Mouse (Mus musculus) embryonic facial prominence, embryonic 13.5 days (tissue): ENCODE measurements around the gene Kdr. TPM values are rescaled to one million over a fixed set of nuclear protein-coding genes. Genes with fewer than 3 reads are reported as not detected.

Experiments used
- ATAC-seq: fragments of 200-750 bp; cut with Nextera tagmentation; 2 replicates; pipeline ENCODE4 v1.8.0; 2017; ENCODE audit warnings: low read depth; ENCODE audit not compliant: insufficient number of reproducible peaks, insufficient read depth, low FRiP score, low TSS enrichment
- H3K27ac ChIP-seq: fragments of 300-500 bp; sonication (generic); 2 replicates; pipeline ENCODE4 v1.5.1; 2015; ENCODE audit warnings: moderate library complexity, mild to moderate bottlenecking, inconsistent platforms
- H3K27me3 ChIP-seq: fragments of 300-500 bp; sonication (generic); 2 replicates; pipeline ENCODE4 v1.6.1; 2015; ENCODE audit warnings: mild to moderate bottlenecking, inconsistent platforms
- H3K36me3 ChIP-seq: fragments of 300-500 bp; sonication (generic); 2 replicates; pipeline ENCODE4 v1.6.1; 2015; ENCODE audit warnings: mild to moderate bottlenecking, inconsistent platforms
- H3K4me1 ChIP-seq: fragments of 300-500 bp; sonication (generic); 2 replicates; pipeline ENCODE4 v1.6.1; 2015; ENCODE audit warnings: inconsistent platforms
- H3K4me2 ChIP-seq: fragments of 300-500 bp; sonication (generic); 2 replicates; pipeline ENCODE4 v1.6.1; 2015; ENCODE audit warnings: moderate library complexity, mild to moderate bottlenecking, inconsistent platforms
- H3K4me3 ChIP-seq: fragments of 300-500 bp; sonication (generic); 2 replicates; pipeline ENCODE4 v1.5.1; 2015; ENCODE audit warnings: mild to moderate bottlenecking, inconsistent platforms
- H3K9ac ChIP-seq: fragments of 300-500 bp; sonication (generic); 2 replicates; pipeline ENCODE4 v1.6.1; 2015; ENCODE audit warnings: mild to moderate bottlenecking, inconsistent platforms
- H3K9me3 ChIP-seq: fragments of 300-500 bp; sonication (generic); 2 replicates; pipeline ENCODE4 v1.6.1; 2016; ENCODE audit warnings: inconsistent platforms
- WGBS: fragments of 180-500 bp; shearing (Covaris S2); methylation state at CpG from one replicate; pipeline ENCODE4 v1.1.7; 2015; ENCODE audit warnings: mixed read lengths; 5-methylcytosine and 5-hydroxymethylcytosine counted together
- polyA plus RNA-seq: library from polyadenylated mRNA; unstranded; fragments of >200 nt; fragmentation: Nextera tagmentation; extraction: Ambion mirVana; gene quantifications from 2 replicates; pipeline ENCODE4 v1.2.1, GENCODE M21; 2015

The Kdr gene
- polyA plus RNA-seq, 1 experiment from 2014 or later = 20.6 TPM

GRCm38 (mm10) chr5:75955876-75956275 is 22.4 kb downstream of the Kdr start:
- H3K9me3 ChIP-seq = no peaks in the 10 kb centered on the region
- no peaks in the 10 kb centered on the region for H3K36me3 ChIP-seq
- H3K4me2 ChIP-seq = no peak overlapping the region
- no peak for ATAC-seq
- H3K4me1 ChIP-seq = no peaks in the 10 kb centered on the region
- no peak overlapping the region for H3K27ac ChIP-seq
- 88% methylated on average over 9 of the region's 9 CpGs for WGBS
- H3K27me3 ChIP-seq = no peaks in the 10 kb centered on the region
- H3K4me3 ChIP-seq = no peak overlapping the region
- no peak overlapping the region for H3K9ac ChIP-seq

GRCm38 (mm10) chr5:75954778-75955330 is 23.4 kb downstream of the Kdr start:
- Histone ChIP-seq H3K4me2 (no peak overlapping the region), H3K4me3 (no peak overlapping the region), H3K9ac (no peak overlapping the region), H3K9me3 (no peaks in the 10 kb centered on the region), H3K27ac (no peak overlapping the region), H3K36me3 (no peaks in the 10 kb centered on the region), H3K27me3 (no peaks in the 10 kb centered on the region), H3K4me1 (no peaks in the 10 kb centered on the region)
- no peak for ATAC-seq
- WGBS = 83% methylated on average over 3 of the region's 3 CpGs

- H3K4me2 ChIP-seq = no peak overlapping the region
- H3K27ac ChIP-seq = no peak overlapping the region
- H3K4me1 ChIP-seq = no peaks in the 10 kb centered on the region
- ATAC-seq = no peak
- H3K9me3 ChIP-seq = no peaks in the 10 kb centered on the region
- H3K27me3 ChIP-seq = no peaks in the 10 kb centered on the region
- WGBS = 88% methylated on average over 3 of the region's 3 CpGs
- no peak overlapping the region for H3K4me3 ChIP-seq
- H3K9ac ChIP-seq = no peak overlapping the region
- no peaks in the 10 kb centered on the region for H3K36me3 ChIP-seq
Observed at GRCm38 (mm10) chr5:75954218-75954617, 24.0 kb downstream of the Kdr start.

GRCm38 (mm10) chr5:75952131-75952795 is 26.0 kb downstream of the Kdr start:
- no peaks in the 10 kb centered on the region for H3K9me3 ChIP-seq
- ATAC-seq = no peak
- no peak overlapping the region for H3K27ac ChIP-seq
- H3K4me2 ChIP-seq = no peak overlapping the region
- no peaks in the 10 kb centered on the region for H3K36me3 ChIP-seq
- no peak overlapping the region for H3K4me3 ChIP-seq
- no peak overlapping the region for H3K9ac ChIP-seq
- 85% methylated on average over 8 of the region's 8 CpGs for WGBS
- H3K27me3 ChIP-seq = no peaks in the 10 kb centered on the region
- H3K4me1 ChIP-seq = no peaks in the 10 kb centered on the region

- no peaks in the 10 kb centered on the region for H3K4me1 ChIP-seq
- no peaks in the 10 kb centered on the region for H3K36me3 ChIP-seq
- H3K27me3 ChIP-seq = no peaks in the 10 kb centered on the region
- H3K27ac ChIP-seq = no peak overlapping the region
- no peak overlapping the region for H3K9ac ChIP-seq
- ATAC-seq = no peak
- H3K9me3 ChIP-seq = no peaks in the 10 kb centered on the region
- 33% methylated on average over 2 of the region's 2 CpGs for WGBS
- H3K4me2 ChIP-seq = no peak overlapping the region
- no peak overlapping the region for H3K4me3 ChIP-seq
Observed at GRCm38 (mm10) chr5:75950866-75951265, 27.4 kb downstream of the Kdr start.

GRCm38 (mm10) chr5:75945394-75945793 is 32.9 kb downstream of the Kdr start:
- ATAC-seq = no peak
- Histone ChIP-seq H3K4me1 (peaks cover 10% of the 10 kb centered on the region), H3K36me3 (no peaks in the 10 kb centered on the region), H3K27me3 (no peaks in the 10 kb centered on the region), H3K9me3 (no peaks in the 10 kb centered on the region), H3K4me3 (no peak overlapping the region), H3K27ac (no peak overlapping the region), H3K4me2 (no peak overlapping the region), H3K9ac (no peak overlapping the region)
- 49% methylated on average over 4 of the region's 4 CpGs for WGBS

- Histone ChIP-seq H3K4me1 (peaks cover 17% of the 10 kb centered on the region), H3K9me3 (no peaks in the 10 kb centered on the region), H3K36me3 (no peaks in the 10 kb centered on the region), H3K27me3 (no peaks in the 10 kb centered on the region), H3K4me3 (no peak overlapping the region), H3K4me2 (no peak overlapping the region), H3K27ac (no peak overlapping the region), H3K9ac (no peak overlapping the region)
- 94% methylated on average over 6 of the region's 6 CpGs for WGBS
- ATAC-seq = no peak
Observed at GRCm38 (mm10) chr5:75943301-75943700, 35.0 kb downstream of the Kdr start.

GRCm38 (mm10) chr5:75941775-75942580 is 36.3 kb downstream of the Kdr start:
- ATAC-seq = no peak
- 71% methylated on average over 11 of the region's 11 CpGs for WGBS
- H3K9ac ChIP-seq = no peak overlapping the region
- no peak overlapping the region for H3K27ac ChIP-seq
- H3K9me3 ChIP-seq = no peaks in the 10 kb centered on the region
- H3K4me1 ChIP-seq = peaks cover 17% of the 10 kb centered on the region
- H3K27me3 ChIP-seq = no peaks in the 10 kb centered on the region
- no peak overlapping the region for H3K4me3 ChIP-seq
- no peaks in the 10 kb centered on the region for H3K36me3 ChIP-seq
- no peak overlapping the region for H3K4me2 ChIP-seq

GRCm38 (mm10) chr5:75939144-75939732 is 39.0 kb downstream of the Kdr start:
- H3K4me3 ChIP-seq = no peak overlapping the region
- no peak overlapping the region for H3K4me2 ChIP-seq
- 43% methylated on average over 8 of the region's 8 CpGs for WGBS
- H3K36me3 ChIP-seq = no peaks in the 10 kb centered on the region
- ATAC-seq = no peak
- no peak overlapping the region for H3K27ac ChIP-seq
- no peak overlapping the region for H3K9ac ChIP-seq
- H3K9me3 ChIP-seq = no peaks in the 10 kb centered on the region
- H3K4me1 ChIP-seq = peaks cover 17% of the 10 kb centered on the region
- H3K27me3 ChIP-seq = no peaks in the 10 kb centered on the region

GRCm38 (mm10) chr5:75938012-75938411 is 40.2 kb downstream of the Kdr start:
- Histone ChIP-seq H3K9ac (no peak overlapping the region), H3K9me3 (no peaks in the 10 kb centered on the region), H3K27me3 (no peaks in the 10 kb centered on the region), H3K27ac (no peak overlapping the region), H3K4me3 (no peak overlapping the region), H3K36me3 (no peaks in the 10 kb centered on the region), H3K4me2 (no peak overlapping the region), H3K4me1 (peaks cover 23% of the 10 kb centered on the region)
- ATAC-seq = no peak
- 61% methylated on average over 4 of the region's 4 CpGs for WGBS

GRCm38 (mm10) chr5:75936223-75936622 is 42.0 kb downstream of the Kdr start:
- no peaks in the 10 kb centered on the region for H3K9me3 ChIP-seq
- H3K4me2 ChIP-seq = no peak overlapping the region
- no peak for ATAC-seq
- H3K4me1 ChIP-seq = peaks cover 19% of the 10 kb centered on the region
- WGBS = 79% methylated on average over 6 of the region's 6 CpGs
- H3K36me3 ChIP-seq = no peaks in the 10 kb centered on the region
- H3K27me3 ChIP-seq = no peaks in the 10 kb centered on the region
- no peak overlapping the region for H3K27ac ChIP-seq
- no peak overlapping the region for H3K9ac ChIP-seq
- H3K4me3 ChIP-seq = no peak overlapping the region
